Mouse (Mus musculus) hindbrain, embryonic 11.5 days (tissue): ENCODE measurements around the gene Pidd1. TPM values are rescaled to one million over a fixed set of nuclear protein-coding genes. Genes with fewer than 3 reads are reported as not detected.
A peak's percentile ranks its signal among the peaks of the same experiment; 100 is the strongest.

ENCODE experiments used
- ATAC-seq: fragments of 200-750 bp; cut with Nextera tagmentation; 2 replicates; pipeline ENCODE4 v1.8.0; 2017; ENCODE audit warnings: mild to moderate bottlenecking, moderate TSS enrichment, moderate library complexity; ENCODE audit not compliant: low FRiP score
- DNase-seq: peaks from one replicate; pipeline ENCODE4 v3.0.0-alpha.2; 2015; ENCODE audit warnings: low spot score
- H3K27ac ChIP-seq: fragments of 300-500 bp; sonication (generic); 2 replicates; pipeline ENCODE4 v1.5.1; 2014; ENCODE audit warnings: mild to moderate bottlenecking, low read depth, low read length
- H3K27me3 ChIP-seq: fragments of 300-500 bp; sonication (generic); 2 replicates; pipeline ENCODE4 v1.6.1; 2014; ENCODE audit warnings: mild to moderate bottlenecking, low read length, moderate library complexity, mixed read lengths; ENCODE audit not compliant: control insufficient read depth, insufficient read depth
- H3K36me3 ChIP-seq: fragments of 300-500 bp; sonication (generic); 2 replicates; pipeline ENCODE4 v1.6.1; 2014; ENCODE audit warnings: mild to moderate bottlenecking, low read length, moderate library complexity, mixed read lengths; ENCODE audit not compliant: control insufficient read depth, insufficient read depth
- H3K4me1 ChIP-seq: fragments of 300-500 bp; sonication (generic); replicated peaks from 2 replicates; pipeline ENCODE4 v1.6.1; 2014; ENCODE audit warnings: low read length, mixed read lengths; ENCODE audit not compliant: control insufficient read depth, insufficient read depth
- H3K4me2 ChIP-seq: fragments of 300-500 bp; sonication (generic); replicated peaks from 2 replicates; pipeline ENCODE4 v1.6.1; 2014; ENCODE audit warnings: mild to moderate bottlenecking, low read depth, low read length
- H3K4me3 ChIP-seq: fragments of 300-500 bp; sonication (generic); 2 replicates; pipeline ENCODE4 v1.5.1; 2014; ENCODE audit warnings: low read depth, low read length
- H3K9ac ChIP-seq: fragments of 300-500 bp; sonication (generic); 2 replicates; pipeline ENCODE4 v1.6.1; 2014; ENCODE audit warnings: low read depth, low read length
- H3K9me3 ChIP-seq: fragments of 300-500 bp; sonication (generic); 2 replicates; pipeline ENCODE4 v1.6.1; 2016; ENCODE audit warnings: low read length; ENCODE audit not compliant: control insufficient read depth
- WGBS: fragments of 180-500 bp; shearing (Covaris S2); extraction: QIAGEN DNeasy Blood & Tissue Kit; methylation state at CpG from one replicate; pipeline ENCODE4 v1.1.7; 2014; 5-methylcytosine and 5-hydroxymethylcytosine counted together
- polyA plus RNA-seq: library from polyadenylated mRNA; unstranded; fragments of >200 nt; fragmentation: Nextera tagmentation; extraction: Ambion mirVana; gene quantifications from 2 replicates; pipeline ENCODE4 v1.2.1, GENCODE M21; 2014

The Pidd1 gene
- polyA plus RNA-seq, 1 experiment from 2014 or later = 8.6 TPM

DNA sequence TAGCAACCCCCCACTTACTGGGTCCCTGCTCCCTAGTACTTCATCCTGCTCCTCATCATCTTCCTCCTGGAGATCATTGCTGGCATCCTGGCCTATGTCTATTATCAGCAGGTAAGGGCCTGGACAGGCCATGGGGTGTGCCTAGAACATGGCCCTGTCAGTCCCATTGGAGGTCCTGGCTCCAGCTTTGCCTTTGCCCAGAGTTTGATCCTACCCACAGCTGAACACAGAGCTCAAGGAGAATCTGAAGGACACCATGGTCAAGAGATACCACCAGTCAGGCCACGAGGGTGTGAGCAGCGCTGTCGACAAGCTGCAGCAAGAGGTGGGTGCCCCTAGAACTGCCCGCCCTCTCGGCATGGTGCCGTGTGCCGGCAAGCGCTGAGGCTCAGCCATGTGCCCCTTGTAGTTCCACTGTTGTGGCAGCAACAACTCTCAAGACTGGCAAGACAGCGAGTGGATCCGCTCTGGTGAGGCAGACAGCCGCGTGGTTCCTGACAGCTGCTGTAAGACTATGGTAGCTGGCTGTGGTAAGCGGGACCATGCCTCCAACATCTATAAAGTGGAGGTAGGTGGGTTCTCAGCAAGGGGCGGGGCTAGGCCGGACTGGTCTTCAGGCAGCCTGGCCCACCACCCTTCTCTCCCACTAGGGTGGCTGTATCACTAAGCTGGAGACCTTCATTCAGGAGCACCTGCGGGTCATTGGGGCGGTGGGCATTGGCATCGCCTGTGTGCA is 26.2 kb upstream of the Pidd1 start:
- Histone ChIP-seq H3K9ac (0 out of 2 replicates have a peak overlapping the region, but pooled peaks have one; percentile 59), H3K9me3 (no peaks in the 10 kb centered on the region), H3K4me1 (peaks cover 14% of the 10 kb centered on the region), H3K4me3 (no peak overlapping the region), H3K27ac (no peak overlapping the region), H3K4me2 (peak overlapping the region; percentile 66; the same call in 1 of the 2 replicates), H3K27me3 (peaks cover 19% of the 10 kb centered on the region), H3K36me3 (peaks cover 7% of the 10 kb centered on the region; the same call in 1 of the 2 replicates)
- WGBS = 90% methylated on average over 18 of the region's 18 CpGs
- DNase-seq = no peak
- no peak for ATAC-seq

DNA sequence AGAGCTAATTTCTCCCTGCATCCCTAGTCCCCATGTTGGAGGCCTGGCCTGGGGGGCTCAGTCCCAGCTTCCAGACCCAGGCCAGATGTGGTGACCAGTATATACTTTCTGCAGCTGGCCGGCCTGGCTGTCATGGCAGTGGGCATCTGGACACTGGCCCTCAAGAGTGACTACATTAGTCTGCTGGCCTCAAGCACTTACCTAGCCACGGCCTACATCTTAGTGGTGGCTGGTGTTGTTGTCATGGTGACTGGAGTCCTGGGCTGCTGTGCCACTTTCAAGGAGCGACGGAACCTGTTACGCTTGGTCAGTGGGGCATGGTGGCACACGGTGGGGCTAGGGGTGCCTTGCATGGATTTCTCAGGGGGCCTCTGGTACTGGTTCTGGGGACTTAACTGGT is 25.5 kb upstream of the Pidd1 start:
- H3K27ac ChIP-seq = peak overlapping the region; percentile 89

DNA sequence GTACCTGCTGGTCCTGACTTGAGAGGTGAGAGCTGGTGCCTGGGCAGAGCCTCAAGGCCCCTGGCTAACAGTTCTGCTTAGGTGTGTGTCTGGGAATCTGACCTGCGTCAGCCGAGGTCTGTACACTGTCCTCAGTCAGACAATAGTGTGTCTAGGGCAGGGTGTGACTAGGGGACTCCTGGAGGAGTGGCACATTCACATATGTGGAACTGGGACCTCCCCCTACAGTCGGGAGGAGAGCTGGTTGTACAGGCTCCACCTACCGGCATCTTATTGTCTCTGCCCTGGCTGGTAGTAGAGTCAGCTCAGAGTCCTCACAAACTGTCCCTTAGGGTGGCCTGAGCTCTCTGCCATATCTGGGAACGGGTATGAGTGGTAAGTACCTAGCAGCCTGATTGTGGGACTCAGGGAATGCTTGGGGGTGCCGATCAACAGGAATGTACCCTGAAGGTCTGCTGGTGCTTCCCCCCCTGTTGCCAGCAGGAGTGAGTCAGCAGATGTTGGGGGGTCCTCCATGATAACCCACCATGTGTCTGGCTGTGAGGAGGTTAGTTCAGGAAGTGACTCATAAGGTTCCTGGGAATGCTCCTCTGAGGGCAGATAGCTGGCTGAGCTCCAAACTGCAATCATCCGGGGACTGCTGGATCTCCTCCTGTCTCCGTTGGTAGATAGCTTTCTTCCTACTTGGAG is 24.8 kb upstream of the Pidd1 start:
- Histone ChIP-seq H3K36me3 (peaks cover 7% of the 10 kb centered on the region; the same call in 1 of the 2 replicates), H3K4me1 (peaks cover 9% of the 10 kb centered on the region), H3K4me2 (peak overlapping the region; percentile 66), H3K9ac (peak overlapping the region; percentile 59), H3K4me3 (peak overlapping the region; percentile 51), H3K9me3 (no peaks in the 10 kb centered on the region), H3K27ac (peak overlapping the region; percentile 89), H3K27me3 (peaks cover 32% of the 10 kb centered on the region)
- DNase-seq (peak; percentile 79), ATAC-seq (peak; percentile 82)
- WGBS = 30% methylated on average over 8 of the region's 8 CpGs

More for the DNA sequence above, 25.5 kb upstream of the Pidd1 start:
- H3K36me3 ChIP-seq = peaks cover 7% of the 10 kb centered on the region; the same call in 1 of the 2 replicates
- H3K4me1 ChIP-seq = peaks cover 14% of the 10 kb centered on the region
- DNase-seq (no peak), ATAC-seq (no peak)
- H3K9ac ChIP-seq = peak overlapping the region; percentile 59
- H3K27me3 ChIP-seq = peaks cover 25% of the 10 kb centered on the region
- H3K9me3 ChIP-seq = no peaks in the 10 kb centered on the region
- peak overlapping the region; percentile 51 for H3K4me3 ChIP-seq
- peak overlapping the region; percentile 66 for H3K4me2 ChIP-seq
- 71% methylated on average over 6 of the region's 6 CpGs for WGBS

- DNase-seq = no peak
- Histone ChIP-seq H3K36me3 (peaks cover 7% of the 10 kb centered on the region; the same call in 1 of the 2 replicates), H3K4me3 (peak overlapping the region; percentile 51), H3K27ac (peak overlapping the region; percentile 89), H3K9me3 (no peaks in the 10 kb centered on the region), H3K9ac (peak overlapping the region; percentile 59), H3K4me1 (peaks cover 9% of the 10 kb centered on the region), H3K4me2 (peak overlapping the region; percentile 66), H3K27me3 (peaks cover 37% of the 10 kb centered on the region)
- ATAC-seq = peak; percentile 38; the same call in 1 of the 2 replicates
- WGBS = 17% methylated on average over 5 of the region's 5 CpGs
These were observed 24.3 kb upstream of the Pidd1 start for GRCm38 (mm10) chr7:141468164-141468521.

- peaks cover 44% of the 10 kb centered on the region for H3K27me3 ChIP-seq
- DNase-seq (peak; percentile 88), ATAC-seq (peak; percentile 70)
- 1% methylated on average over 48 of the region's 52 CpGs for WGBS
- peaks cover 9% of the 10 kb centered on the region for H3K4me1 ChIP-seq
- no peaks in the 10 kb centered on the region for H3K9me3 ChIP-seq
- H3K4me2 ChIP-seq = peak within 1 kb of the TSS; percentile 66
- H3K27ac ChIP-seq = peak within 1 kb of the TSS; percentile 89
- peaks cover 7% of the 10 kb centered on the region; the same call in 1 of the 2 replicates for H3K36me3 ChIP-seq
- peak within 1 kb of the TSS; percentile 51 for H3K4me3 ChIP-seq
- H3K9ac ChIP-seq = peak within 1 kb of the TSS; percentile 59
These were observed 23.6 kb upstream of the Pidd1 start, which contains the start of gene Cd151 for GRCm38 (mm10) chr7:141467230-141468030. Gene Cd151, plus strand, starts transcription at chr7:141467392.

DNA sequence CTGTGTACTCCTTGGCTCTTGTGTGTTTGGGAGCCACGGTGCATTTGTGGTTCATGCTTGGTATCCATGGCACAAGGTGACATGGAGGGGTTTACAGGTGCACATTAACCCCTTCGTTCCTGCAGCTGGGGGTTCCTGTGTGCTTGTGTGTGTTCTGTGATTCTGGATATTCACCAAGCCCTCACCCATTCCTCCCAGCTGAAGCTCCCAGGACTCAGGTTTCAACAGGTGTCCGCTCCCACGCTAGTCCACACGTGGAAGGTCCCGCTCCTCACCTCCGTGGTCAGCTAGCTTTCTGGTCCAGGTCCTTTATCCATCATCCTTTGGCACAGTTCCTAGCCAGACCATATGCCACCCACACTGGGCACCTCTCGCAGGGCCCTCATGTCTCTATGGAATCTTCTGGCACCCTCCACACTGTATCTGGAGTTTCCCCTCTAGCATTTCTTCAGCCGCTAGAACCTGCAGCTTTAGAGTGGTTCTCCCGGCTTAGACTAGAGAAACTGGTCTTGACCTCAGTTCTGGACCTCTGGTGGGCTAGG is 22.9 kb upstream of the Pidd1 start:
- peaks cover 7% of the 10 kb centered on the region; the same call in 1 of the 2 replicates for H3K36me3 ChIP-seq
- 63% methylated on average over 10 of the region's 10 CpGs for WGBS
- H3K4me1 ChIP-seq = peaks cover 11% of the 10 kb centered on the region
- peak overlapping the region; percentile 59; the same call in 1 of the 2 replicates for H3K9ac ChIP-seq
- no peak for DNase-seq
- peak overlapping the region; percentile 51 for H3K4me3 ChIP-seq
- peak overlapping the region; percentile 66 for H3K4me2 ChIP-seq
- H3K9me3 ChIP-seq = no peaks in the 10 kb centered on the region
- no peak for ATAC-seq
- peaks cover 52% of the 10 kb centered on the region for H3K27me3 ChIP-seq
- H3K27ac ChIP-seq = no peak overlapping the region

GRCm38 (mm10) chr7:141466045-141466394 is 22.2 kb upstream of the Pidd1 start:
- H3K27me3 ChIP-seq = peaks cover 59% of the 10 kb centered on the region
- H3K4me3 ChIP-seq = no peak overlapping the region
- H3K4me2 ChIP-seq = no peak overlapping the region
- DNase-seq (no peak), ATAC-seq (no peak)
- no peak overlapping the region for H3K9ac ChIP-seq
- peaks cover 11% of the 10 kb centered on the region for H3K4me1 ChIP-seq
- H3K9me3 ChIP-seq = no peaks in the 10 kb centered on the region
- H3K36me3 ChIP-seq = 0 out of 2 replicates have a peak, but pooled peaks cover 4% of the 10 kb centered on the region
- 78% methylated on average over 7 of the region's 7 CpGs for WGBS
- no peak overlapping the region for H3K27ac ChIP-seq

- peaks cover 64% of the 10 kb centered on the region for H3K27me3 ChIP-seq
- H3K27ac ChIP-seq = no peak overlapping the region
- H3K4me2 ChIP-seq = no peak overlapping the region
- no peak overlapping the region for H3K9ac ChIP-seq
- peaks cover 11% of the 10 kb centered on the region for H3K4me1 ChIP-seq
- no peak for ATAC-seq
- WGBS = 46% methylated on average over 7 of the region's 10 CpGs
- 0 out of 2 replicates have a peak, but pooled peaks cover 4% of the 10 kb centered on the region for H3K36me3 ChIP-seq
- DNase-seq = no peak
- H3K9me3 ChIP-seq = no peaks in the 10 kb centered on the region
- no peak overlapping the region for H3K4me3 ChIP-seq
These were observed 21.7 kb upstream of the Pidd1 start for GRCm38 (mm10) chr7:141465388-141466044.
